Mouse (Mus musculus) brain, embryonic 14.5 days (tissue): ENCODE data around the gene Pdzd9. TPM values are rescaled to one million over a fixed set of nuclear protein-coding genes. Genes with fewer than 3 reads are reported as not detected.

ENCODE experiments used
- DNase-seq: peaks from one replicate; pipeline ENCODE4 v3.0.0-alpha.2; 2011; ENCODE audit warnings: low read depth
- CTCF ChIP-seq: fragments of 200-500 bp; IDR thresholded peaks from 2 replicates; pipeline ENCODE4 v1.5.1; 2012; ENCODE audit warnings: inconsistent platforms, mild to moderate bottlenecking, moderate library complexity, borderline replicate concordance; ENCODE audit not compliant: insufficient read depth, insufficient read length; ENCODE audit errors: extremely low read depth
- POLR2A ChIP-seq: fragments of 200-500 bp; IDR thresholded peaks from 2 replicates; pipeline ENCODE4 v1.6.1; 2012; ENCODE audit warnings: mild to moderate bottlenecking, inconsistent platforms, borderline replicate concordance; ENCODE audit not compliant: poor library complexity, insufficient read depth, insufficient read length, severe bottlenecking; ENCODE audit errors: extremely low read depth
- polyA plus RNA-seq: library from polyadenylated mRNA; depleted of rRNA; stranded (reverse); fragments of >200 nt; gene quantifications from 2 replicates; pipeline ENCODE4 v1.2.3, GENCODE M21; 2012

Gene Pdzd9
- polyA plus RNA-seq, 1 experiment: 0.30 TPM

- no peak for TF ChIP-seq POLR2A
- TF ChIP-seq CTCF: no peak
- DNase-seq: peak; percentile 47
Measured at GRCm38 (mm10) chr7:120685227-120685626, 15.1 kb upstream of the Pdzd9 start.

- DNase-seq: peak; percentile 36
- TF ChIP-seq CTCF (no peak), POLR2A (no peak)
Measured at GRCm38 (mm10) chr7:120684731-120685161, 14.6 kb upstream of the Pdzd9 start.

GRCm38 (mm10) chr7:120682002-120682401, 11.9 kb upstream of the Pdzd9 start:
- no peak for DNase-seq
- TF ChIP-seq POLR2A (no peak), CTCF (no peak)

GRCm38 (mm10) chr7:120679023-120679422, 8.9 kb upstream of the Pdzd9 start:
- no peak for DNase-seq

GRCm38 (mm10) chr7:120677764-120678531, 7.8 kb upstream of the Pdzd9 start:
- no peak for TF ChIP-seq CTCF
- no peak for TF ChIP-seq POLR2A
- peak; percentile 59 for DNase-seq

More at GRCm38 (mm10) chr7:120679023-120679422, 8.9 kb upstream of the Pdzd9 start:
- TF ChIP-seq CTCF (no peak), POLR2A (no peak)

GRCm38 (mm10) chr7:120677001-120677643, 7.0 kb upstream of the Pdzd9 start, which contains the start of gene Mosmo:
Mosmo (plus strand) TSS chr7:120677618.
- TF ChIP-seq POLR2A (peak; percentile 85), CTCF (no peak)

GRCm38 (mm10) chr7:120671271-120671670, 1.1 kb upstream of the Pdzd9 start:
- no peak for DNase-seq
- no peak for TF ChIP-seq POLR2A

More at GRCm38 (mm10) chr7:120677001-120677643, 7.0 kb upstream of the Pdzd9 start, which contains the start of gene Mosmo:
- peak; percentile 85 for DNase-seq

GRCm38 (mm10) chr7:120662079-120662478, 8.1 kb downstream of the Pdzd9 start:
- TF ChIP-seq CTCF (no peak), POLR2A (no peak)
- DNase-seq: no peak

GRCm38 (mm10) chr7:120647849-120648248, 22.3 kb downstream of the Pdzd9 start:
- peak; percentile 60 for DNase-seq
- TF ChIP-seq CTCF: no peak
- TF ChIP-seq POLR2A: no peak

GRCm38 (mm10) chr7:120643217-120643616, 26.9 kb downstream of the Pdzd9 start:
- TF ChIP-seq CTCF (no peak; the same call in 1 of the 2 replicates), POLR2A (no peak)
- DNase-seq: peak; percentile 5

GRCm38 (mm10) chr7:120635821-120636220, 34.3 kb downstream of the Pdzd9 start:
- peak; percentile 13 for DNase-seq
- no peak for TF ChIP-seq CTCF
- no peak for TF ChIP-seq POLR2A
